Mouse (Mus musculus): ENCODE data around the gene Qpctl.

The Qpctl gene

GRCm38 (mm10) chr7:19092381-19093173 lies 56.5 kb downstream of the Qpctl start:
- peak; percentile 84 to 87 for DNase-seq (ENCODE audit: inconsistent age in 2 of 2, low spot score in 1 of 2)

DNA sequence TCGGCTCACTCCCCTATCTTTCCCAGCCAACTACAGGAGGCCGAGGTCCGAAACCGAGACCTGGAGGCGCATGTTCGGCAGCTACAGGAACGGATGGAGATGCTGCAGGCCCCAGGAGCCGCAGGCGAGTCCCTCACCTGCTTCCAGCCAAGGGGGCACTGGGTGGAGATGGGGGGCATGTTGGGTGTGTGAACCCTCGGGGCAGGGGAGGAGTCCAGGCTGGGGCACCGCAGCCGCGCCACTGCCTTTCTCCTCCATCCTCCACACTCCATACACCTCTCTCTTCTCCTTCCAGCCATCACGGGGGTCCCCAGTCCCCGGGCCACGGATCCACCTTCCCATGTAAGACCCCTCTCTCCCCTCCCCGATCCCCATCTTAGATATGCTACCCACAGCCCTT lies 57.2 kb downstream of the Qpctl start:
- peak in 1 of 2 experiments; percentile 55 for DNase-seq (ENCODE audit: inconsistent age in 2 of 2, low spot score in 1 of 2)

Data from adrenal gland, adult (tissue).